Mouse (Mus musculus) heart, adult 2 months (tissue): ENCODE measurements around the gene Olfr1388. TPM values are rescaled to one million over a fixed set of nuclear protein-coding genes. Genes with fewer than 3 reads are reported as not detected.
"Not testable (repeated sequence)": the region's sequence is repeated elsewhere in the genome, so short reads cannot be mapped to it uniquely, and the experiment has no call there.

Experiments
- DNase-seq, 2 experiments: peaks; one replicate each; pipeline ENCODE4 v3.0.0; 2021
- H3K27ac ChIP-seq: fragments of 200-600 bp; 2 replicates; pipeline ENCODE4 v1.8.1; 2022
- H3K27me3 ChIP-seq: fragments of 200-500 bp; 2 replicates; pipeline ENCODE4 v1.6.1; 2012; ENCODE audit warnings: mild to moderate bottlenecking, low read length, inconsistent platforms, mixed read lengths; ENCODE audit not compliant: control insufficient read depth, insufficient read depth
- H3K36me3 ChIP-seq: fragments of 200-500 bp; 2 replicates; pipeline ENCODE4 v1.6.1; 2012; ENCODE audit warnings: low read length, inconsistent platforms; ENCODE audit not compliant: control insufficient read depth, insufficient read depth
- H3K4me1 ChIP-seq: fragments of 200-500 bp; 2 replicates; pipeline ENCODE4 v1.6.1; 2011; ENCODE audit warnings: low read length; ENCODE audit not compliant: control insufficient read depth, insufficient read depth
- H3K4me3 ChIP-seq: fragments of 200-600 bp; 2 replicates; pipeline ENCODE4 v1.8.1; 2022
- H3K79me2 ChIP-seq: fragments of 200-500 bp; replicated peaks from 2 replicates; pipeline ENCODE4 v1.6.1; 2012; ENCODE audit warnings: mild to moderate bottlenecking, inconsistent platforms, low read length, moderate library complexity, mixed read lengths; ENCODE audit not compliant: control insufficient read depth, insufficient read depth
- H3K9ac ChIP-seq: fragments of 200-500 bp; 2 replicates; pipeline ENCODE4 v1.6.1; 2012; ENCODE audit warnings: low read depth, mild to moderate bottlenecking, control low read depth, inconsistent platforms, low read length, mixed read lengths
- CTCF ChIP-seq: fragments of 200-600 bp; IDR thresholded peaks from 2 replicates; pipeline ENCODE4 v1.8.1; 2022; ENCODE audit warnings: antibody characterized with exemption, mild to moderate bottlenecking, moderate library complexity
- EP300 ChIP-seq: fragments of 200-500 bp; IDR thresholded peaks from 2 replicates; pipeline ENCODE4 v1.6.1; 2011; ENCODE audit warnings: low read depth, low read length, control low read depth; ENCODE audit not compliant: insufficient read depth
- POLR2A ChIP-seq: fragments of 200-500 bp; IDR thresholded peaks from 2 replicates; pipeline ENCODE4 v1.6.1; 2011; ENCODE audit warnings: mild to moderate bottlenecking, low read depth, low read length, control low read depth; ENCODE audit not compliant: insufficient read depth
- WGBS: fragments of 180-500 bp; shearing (Covaris S2); methylation state at CpG from one replicate; pipeline ENCODE4 v1.1.7; 2018; 5-methylcytosine and 5-hydroxymethylcytosine counted together
- intact Hi-C: fragments of 180-260 bp; cut with DNase I; formaldehyde crosslinking; loops from one replicate; pipeline ENCODE4 v1.15.1; 2025
- polyA plus RNA-seq: library from polyadenylated mRNA; depleted of rRNA; stranded (reverse); fragments of >200 nt; gene quantifications from 2 replicates; pipeline ENCODE4 v1.2.3, GENCODE M21; 2012; rRNA removed
- total RNA-seq, 2 experiments: library from RNA; stranded (reverse); gene quantifications; 2 replicates each; pipeline ENCODE4 v1.2.3; 2021

Gene Olfr1388
- total and polyA plus RNA-seq, 3 experiments, result not detected

- no peak overlapping the region for H3K9ac ChIP-seq
- intact Hi-C loops, result no loop called here
- 67% methylated on average over 2 of the region's 2 CpGs for WGBS
Observed at GRCm38 (mm10) chr11:49429641-49430040, 6.8 kb upstream of the Olfr1388 start.

GRCm38 (mm10) chr11:49455043-49455442 is 18.6 kb downstream of the Olfr1388 start, which contains the start of gene Olfr1387:
TSS of gene Olfr1387 (plus strand) at chr11:49455343.
- WGBS, result 53% methylated on average over 1 of the region's 1 CpGs
- no peak for DNase-seq
- H3K4me1 ChIP-seq, result no peaks in the 10 kb centered on the region
- no peaks in the 10 kb centered on the region for H3K27me3 ChIP-seq
- no peak within 1 kb of the TSS for H3K9ac ChIP-seq
- intact Hi-C loops, result no loop called here
- no peak within 1 kb of the TSS for H3K27ac ChIP-seq
- no peak within 1 kb of the TSS for H3K4me3 ChIP-seq
- no peaks in the 10 kb centered on the region for H3K79me2 ChIP-seq
- TF ChIP-seq POLR2A (no peak), EP300 (no peak), CTCF (no peak)
- H3K36me3 ChIP-seq, result no peaks in the 10 kb centered on the region

More at GRCm38 (mm10) chr11:49429641-49430040, 6.8 kb upstream of the Olfr1388 start:
- H3K27ac ChIP-seq, result no peak overlapping the region
- H3K27me3 ChIP-seq, result no peaks in the 10 kb centered on the region
- no peak for DNase-seq
- no peaks in the 10 kb centered on the region for H3K4me1 ChIP-seq
- no peak overlapping the region for H3K4me3 ChIP-seq
- H3K36me3 ChIP-seq, result no peaks in the 10 kb centered on the region
- TF ChIP-seq CTCF (no peak), POLR2A (no peak), EP300 (no peak)
- H3K79me2 ChIP-seq, result no peaks in the 10 kb centered on the region

GRCm38 (mm10) chr11:49464746-49465145 is 28.3 kb downstream of the Olfr1388 start, which contains the start of gene Olfr1386:
TSS of gene Olfr1386 (plus strand) at chr11:49465046.
- DNase-seq, intact Hi-C loops, H3K4me1 ChIP-seq, H3K27ac ChIP-seq, H3K9ac ChIP-seq, H3K4me3 ChIP-seq, H3K36me3 ChIP-seq, H3K79me2 ChIP-seq, H3K27me3 ChIP-seq: not testable (repeated sequence)
- 63% methylated on average over 3 of the region's 3 CpGs for WGBS

- no peaks in the 10 kb centered on the region for H3K79me2 ChIP-seq
- H3K27ac ChIP-seq, result no peak overlapping the region
- H3K4me3 ChIP-seq, result no peak overlapping the region
- WGBS, result 49% methylated on average over 4 of the region's 4 CpGs
- no peaks in the 10 kb centered on the region for H3K27me3 ChIP-seq
- no peaks in the 10 kb centered on the region for H3K4me1 ChIP-seq
- no peak for TF ChIP-seq POLR2A
- TF ChIP-seq CTCF, result no peak
- no peak for TF ChIP-seq EP300
- H3K9ac ChIP-seq, result no peak overlapping the region
- DNase-seq, result no peak
- intact Hi-C loops, result no loop called here
- H3K36me3 ChIP-seq, result no peaks in the 10 kb centered on the region
Observed at GRCm38 (mm10) chr11:49485973-49486372, 49.5 kb downstream of the Olfr1388 start.

- H3K4me3 ChIP-seq, H3K4me1 ChIP-seq, H3K79me2 ChIP-seq, DNase-seq, H3K36me3 ChIP-seq, H3K27me3 ChIP-seq, H3K27ac ChIP-seq, H3K9ac ChIP-seq, intact Hi-C loops: not testable (repeated sequence)
- 63% methylated on average over 1 of the region's 1 CpGs for WGBS
Observed at GRCm38 (mm10) chr11:49488770-49489169, 52.3 kb downstream of the Olfr1388 start, which contains the start of gene Olfr1385. TSS of gene Olfr1385 (plus strand) at chr11:49489070.

Other genes starting within 250 kb of the Olfr1388 start
- 10 to 100 TPM; 25.0 to 31.4 TPM for gene Btnl9, start 249.5 kb upstream of the Olfr1388 start, total RNA-seq
- 18.9 and 23.0 TPM in 2 replicates for gene Btnl9, start 249.5 kb upstream of the Olfr1388 start, polyA plus RNA-seq
- 10 to 100 TPM; 23.9 to 28.9 TPM for gene Zfp62, start 233.3 kb upstream of the Olfr1388 start, total RNA-seq
- 2.9 and 8.2 TPM in 2 replicates for gene Zfp62, start 233.3 kb upstream of the Olfr1388 start, polyA plus RNA-seq
- gene Mgat1, start 192.4 kb upstream of the Olfr1388 start, total RNA-seq, result 10 to 100 TPM; 59.2 to 72.3 TPM
- gene Mgat1, start 192.4 kb upstream of the Olfr1388 start, polyA plus RNA-seq, result 74.4 and 86.4 TPM in 2 replicates
- gene Olfr1393, start 158.3 kb upstream of the Olfr1388 start, total RNA-seq, result under 1 TPM; 0.39 TPM
- gene Olfr1393, start 158.3 kb upstream of the Olfr1388 start, polyA plus RNA-seq, result 1.8 and 2.1 TPM in 2 replicates
- gene Olfr1392, start 151.3 kb upstream of the Olfr1388 start, total RNA-seq, result not detected
- gene Olfr1392, start 151.3 kb upstream of the Olfr1388 start, polyA plus RNA-seq, result 0.08 TPM in 1 of 2 replicates, not detected in the other
- not detected for gene Olfr10, start 131.9 kb upstream of the Olfr1388 start, total RNA-seq
- gene Olfr10, start 131.9 kb upstream of the Olfr1388 start, polyA plus RNA-seq, result not detected in 2 replicates
- not detected for gene Olfr1391, start 113.9 kb upstream of the Olfr1388 start, total RNA-seq
- gene Olfr1391, start 113.9 kb upstream of the Olfr1388 start, polyA plus RNA-seq, result not detected in 2 replicates
- not detected for gene Olfr1390, start 101.4 kb upstream of the Olfr1388 start, total RNA-seq
- gene Olfr1390, start 101.4 kb upstream of the Olfr1388 start, polyA plus RNA-seq, result not detected in 2 replicates
- gene Olfr1389, start 13.6 kb upstream of the Olfr1388 start, total RNA-seq, result not detected
- not detected in 2 replicates for gene Olfr1389, start 13.6 kb upstream of the Olfr1388 start, polyA plus RNA-seq
- under 1 TPM in 1 of 2 experiments, not detected in 1; 0.07 TPM for gene Olfr1387, start 18.7 kb downstream of the Olfr1388 start, total RNA-seq
- not detected in 2 replicates for gene Olfr1387, start 18.7 kb downstream of the Olfr1388 start, polyA plus RNA-seq
- under 1 TPM in 1 of 2 experiments, not detected in 1; 0.09 TPM for gene Olfr1386, start 28.4 kb downstream of the Olfr1388 start, total RNA-seq
- not detected in 2 replicates for gene Olfr1386, start 28.4 kb downstream of the Olfr1388 start, polyA plus RNA-seq
- not detected for gene Olfr1385, start 52.4 kb downstream of the Olfr1388 start, total RNA-seq
- gene Olfr1385, start 52.4 kb downstream of the Olfr1388 start, polyA plus RNA-seq, result not detected in 2 replicates
- gene Olfr1384, start 70.1 kb downstream of the Olfr1388 start, total RNA-seq, result not detected
- not detected in 2 replicates for gene Olfr1384, start 70.1 kb downstream of the Olfr1388 start, polyA plus RNA-seq
- gene Olfr1383, start 83.0 kb downstream of the Olfr1388 start, total RNA-seq, result under 1 TPM; 0.31 to 0.32 TPM
- not detected in 2 replicates for gene Olfr1383, start 83.0 kb downstream of the Olfr1388 start, polyA plus RNA-seq
- gene Olfr1382, start 91.6 kb downstream of the Olfr1388 start, total RNA-seq, result not detected
- not detected in 2 replicates for gene Olfr1382, start 91.6 kb downstream of the Olfr1388 start, polyA plus RNA-seq
- gene Olfr1381, start 106.8 kb downstream of the Olfr1388 start, total RNA-seq, result not detected
- gene Olfr1381, start 106.8 kb downstream of the Olfr1388 start, polyA plus RNA-seq, result not detected in 2 replicates
- not detected for gene Olfr1380, start 120.3 kb downstream of the Olfr1388 start, total RNA-seq
- not detected in 2 replicates for gene Olfr1380, start 120.3 kb downstream of the Olfr1388 start, polyA plus RNA-seq
- 10 to 100 TPM; 11.8 to 12.2 TPM for gene Flt4, start 172.6 kb downstream of the Olfr1388 start, total RNA-seq
- 9.3 and 12.7 TPM in 2 replicates for gene Flt4, start 172.6 kb downstream of the Olfr1388 start, polyA plus RNA-seq
- under 1 TPM; 0.52 to 0.86 TPM for gene Scgb3a1, start 227.0 kb downstream of the Olfr1388 start, total RNA-seq
- gene Scgb3a1, start 227.0 kb downstream of the Olfr1388 start, polyA plus RNA-seq, result 1.6 and 709 TPM in 2 replicates